Mouse (Mus musculus): Measurements from ENCODE around the gene Akt1s1. TPM values are rescaled to one million over a fixed set of nuclear protein-coding genes. Genes with fewer than 3 reads are reported as not detected.

Akt1s1 gene
- 99.9 TPM for polyA plus RNA-seq (2021)

GRCm38 (mm10) chr7:44848561-44849415 is at the start of gene Akt1s1, which contains the start of gene Tbc1d17:
Gene Akt1s1 (plus strand): TSS chr7:44848991.
Gene Tbc1d17 (minus strand): TSS chr7:44849079.
- in situ Hi-C loops (cut with MboI; ENCODE audit: low pct_unique_long_range_greater_than_20kb), result no loop called here
- no peak for TF ChIP-seq CTCF (IDR thresholded peaks at IDR 0.05)
- CTCF ChIA-PET, result no interaction called here
- POLR2A ChIA-PET, result interaction anchor here (0.6 to 0.7 kb wide), 2 partner anchors 30 to 51 kb away, joined by 3 read pairs; no protein-coding TSS in a partner anchor
- ATAC-seq, result peak; percentile 70
- DNase-seq (ENCODE audit: low read depth, low spot score), result peak; percentile 100
- H3K27me3 ChIP-seq, result no peaks in the 10 kb centered on the region

GRCm38 (mm10) chr7:44808927-44809326 is 39.9 kb upstream of the Akt1s1 start:
- CTCF ChIA-PET, result no interaction called here
- POLR2A ChIA-PET, result no interaction called here
- DNase-seq (ENCODE audit: low read depth, low spot score) (no peak), ATAC-seq (no peak)
- no peak for TF ChIP-seq CTCF (IDR thresholded peaks at IDR 0.05)
- in situ Hi-C loops (cut with MboI; ENCODE audit: low pct_unique_long_range_greater_than_20kb), result no loop called here
- peaks cover 3% of the 10 kb centered on the region for H3K27me3 ChIP-seq

- no peaks in the 10 kb centered on the region for H3K27me3 ChIP-seq
- ChIA-PET CTCF (no interaction called here), POLR2A (no interaction called here)
- DNase-seq (ENCODE audit: low read depth, low spot score) (no peak), ATAC-seq (no peak)
- in situ Hi-C loops (cut with MboI; ENCODE audit: low pct_unique_long_range_greater_than_20kb), result no loop called here
- TF ChIP-seq CTCF (IDR thresholded peaks at IDR 0.05), result no peak
Observed at GRCm38 (mm10) chr7:44809466-44809865, 39.3 kb upstream of the Akt1s1 start.

DNA sequence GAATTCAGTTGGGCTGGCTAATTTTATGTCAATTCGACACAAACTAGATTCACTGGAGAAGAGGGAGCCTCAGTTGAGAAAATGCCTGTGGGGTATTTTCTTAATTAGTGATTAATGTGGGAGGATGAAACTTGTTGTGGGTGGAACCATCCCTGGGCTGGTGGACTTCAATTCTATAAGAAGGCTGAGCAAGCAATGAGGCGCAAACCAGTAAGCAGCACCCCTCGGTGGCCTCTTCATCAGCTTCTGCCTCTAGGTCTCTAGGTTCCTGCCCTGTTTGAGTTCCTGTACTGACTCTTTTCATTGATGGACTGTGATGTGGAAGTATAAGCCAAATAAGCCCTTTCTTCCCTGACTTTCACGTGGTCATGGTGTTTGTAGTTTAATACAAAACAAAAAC is 38.4 kb upstream of the Akt1s1 start:
- H3K27me3 ChIP-seq, result no peaks in the 10 kb centered on the region
- ChIA-PET POLR2A (no interaction called here), CTCF (no interaction called here)
- in situ Hi-C loops (cut with MboI; ENCODE audit: low pct_unique_long_range_greater_than_20kb), result no loop called here
- no peak for TF ChIP-seq CTCF (IDR thresholded peaks at IDR 0.05)
- ATAC-seq, result no peak
- no peak for DNase-seq (ENCODE audit: low read depth, low spot score)

- ChIA-PET POLR2A (no interaction called here), CTCF (interaction anchor here (1.9 kb wide), 1 partner anchor 66 kb away, joined by 4 read pairs; no protein-coding TSS in a partner anchor)
- in situ Hi-C loops (cut with MboI; ENCODE audit: low pct_unique_long_range_greater_than_20kb), result no loop called here
- H3K27me3 ChIP-seq, result no peaks in the 10 kb centered on the region
- TF ChIP-seq CTCF (IDR thresholded peaks at IDR 0.05), result no peak
- ATAC-seq, result no peak
- DNase-seq (ENCODE audit: low read depth, low spot score), result no peak
Observed at GRCm38 (mm10) chr7:44810819-44811557, 37.8 kb upstream of the Akt1s1 start.

DNA sequence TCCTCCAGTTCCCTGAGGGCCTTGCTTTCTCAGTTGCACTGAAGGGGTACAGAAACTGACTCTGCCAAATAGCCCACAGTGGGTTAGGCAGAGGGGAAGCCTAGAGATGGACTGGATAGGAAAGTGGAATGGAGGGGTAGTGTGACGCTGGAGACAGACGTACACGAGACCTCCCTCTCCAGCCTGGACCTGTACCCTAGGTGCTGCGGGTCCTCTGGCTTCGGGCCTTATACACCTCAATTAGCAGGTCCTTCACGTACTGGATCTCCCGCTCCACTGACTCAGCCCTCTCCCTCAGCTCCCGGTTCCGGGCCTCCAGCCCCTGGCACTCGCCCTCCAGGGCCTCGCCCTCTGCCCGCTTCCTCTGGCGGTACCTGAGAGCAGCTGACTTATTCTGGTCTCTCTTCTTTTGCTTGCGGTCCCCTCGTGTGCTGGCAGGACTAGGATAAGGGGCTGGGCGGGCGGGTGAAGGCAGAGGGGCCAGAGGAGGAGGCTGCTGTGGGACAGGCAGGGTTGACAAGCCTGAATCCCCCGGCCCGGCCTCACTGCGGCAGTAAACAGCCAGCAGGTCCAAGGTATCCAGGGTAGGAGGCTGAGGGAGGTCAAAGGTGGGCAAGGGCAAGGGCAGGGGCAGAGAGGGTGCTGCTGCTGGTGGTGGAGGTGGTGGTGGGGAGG is 36.0 kb upstream of the Akt1s1 start:
- ChIA-PET CTCF (interaction anchor here (1.9 kb wide), 1 partner anchor 67 kb away, joined by 4 read pairs; no protein-coding TSS in a partner anchor), POLR2A (no interaction called here)
- no peaks in the 10 kb centered on the region for H3K27me3 ChIP-seq
- DNase-seq (ENCODE audit: low read depth, low spot score) (no peak), ATAC-seq (no peak)
- in situ Hi-C loops (cut with MboI; ENCODE audit: low pct_unique_long_range_greater_than_20kb), result no loop called here
- no peak for TF ChIP-seq CTCF (IDR thresholded peaks at IDR 0.05)

DNA sequence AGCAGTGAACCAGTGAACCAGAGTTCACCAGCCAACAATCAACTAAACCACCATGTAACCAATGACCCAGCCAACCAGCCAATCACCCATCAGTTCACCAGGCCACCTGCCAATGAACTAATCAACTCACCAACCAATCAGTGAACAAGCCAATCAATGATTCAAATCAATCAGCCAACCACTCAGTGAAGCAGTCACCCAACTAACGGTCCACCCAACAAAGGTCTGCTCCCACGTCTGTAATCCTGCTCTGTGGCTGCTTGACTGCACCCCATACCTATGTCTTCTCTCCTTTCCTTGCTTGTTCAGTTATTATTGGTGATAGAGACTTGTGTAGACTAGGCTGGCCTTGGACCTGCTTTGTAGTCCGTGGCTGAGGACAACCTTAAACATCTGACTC is 34.8 kb upstream of the Akt1s1 start:
- no peak for DNase-seq (ENCODE audit: low read depth, low spot score)
- POLR2A ChIA-PET, result no interaction called here

DNA sequence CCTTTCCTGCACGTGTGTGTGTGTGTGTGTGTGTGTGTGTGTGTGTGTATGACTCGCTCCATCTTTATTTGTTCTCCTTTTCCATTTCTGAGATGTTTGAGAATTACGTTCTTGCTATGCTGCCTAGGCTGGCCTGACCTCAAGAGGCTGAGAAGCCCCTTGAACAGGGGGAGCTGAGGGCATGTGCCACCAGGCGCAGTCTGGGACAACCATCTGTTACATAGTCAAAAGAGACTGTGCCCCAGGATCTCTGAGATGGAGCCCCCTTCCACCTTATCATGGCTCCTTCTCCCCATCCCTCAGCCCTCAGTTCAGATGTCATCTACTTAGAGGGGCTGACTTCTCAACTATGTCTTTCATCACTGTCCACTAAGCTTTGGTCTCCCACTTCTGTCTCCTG is 34.4 kb upstream of the Akt1s1 start:
- TF ChIP-seq CTCF (IDR thresholded peaks at IDR 0.05), result no peak
- POLR2A ChIA-PET, result no interaction called here
- CTCF ChIA-PET, result interaction anchor here (0.8 to 1.1 kb wide), 2 partner anchors 11 to 13 kb away, joined by 3 read pairs; no protein-coding TSS in a partner anchor
- ATAC-seq (no peak), DNase-seq (ENCODE audit: low read depth, low spot score) (no peak)
- no peaks in the 10 kb centered on the region for H3K27me3 ChIP-seq
- in situ Hi-C loops (cut with MboI; ENCODE audit: low pct_unique_long_range_greater_than_20kb), result no loop called here

More for the DNA sequence above, 34.8 kb upstream of the Akt1s1 start:
- CTCF ChIA-PET, result interaction anchor here (0.8 to 1.1 kb wide), 2 partner anchors 12 kb away, joined by 3 read pairs; no protein-coding TSS in a partner anchor
- no peak for ATAC-seq
- in situ Hi-C loops (cut with MboI; ENCODE audit: low pct_unique_long_range_greater_than_20kb), result no loop called here
- no peak for TF ChIP-seq CTCF (IDR thresholded peaks at IDR 0.05)
- H3K27me3 ChIP-seq, result no peaks in the 10 kb centered on the region

GRCm38 (mm10) chr7:44814952-44815553 is 33.7 kb upstream of the Akt1s1 start:
- ChIA-PET POLR2A (no interaction called here), CTCF (interaction anchor here (1.1 to 3.9 kb wide), 3 partner anchors 9 to 13 kb away, joined by 3 to 21 read pairs (median 3); no protein-coding TSS in a partner anchor)
- DNase-seq (ENCODE audit: low read depth, low spot score) (no peak), ATAC-seq (no peak)
- no peaks in the 10 kb centered on the region for H3K27me3 ChIP-seq
- in situ Hi-C loops (cut with MboI; ENCODE audit: low pct_unique_long_range_greater_than_20kb), result loop anchor here (5.0 kb wide), 1 partner anchor 68 kb away; the partner anchor contains the start of gene Vrk3
- no peak for TF ChIP-seq CTCF (IDR thresholded peaks at IDR 0.05)

Data from Patski (cell line).